Comparison of ENCODE assay signal across 8 mouse cellular contexts in genomic region chr14:60378566-60379322, GRCm38 (mm10). TPM values are rescaled to one million over a fixed set of nuclear protein-coding genes. Genes with fewer than 3 reads are reported as not detected.
DNase-seq lines count a peak whose midpoint lies in the region; ATAC-seq and TF ChIP-seq lines count a peak whose summit lies in the region.

No protein-coding gene starts in this region.

- H3K36me3 ChIP-seq in thymus, adult 2 months (ENCODE audit: control insufficient read depth, insufficient read depth, low read length) = no peaks in the 10 kb centered on the region
- H3K36me3 ChIP-seq in heart, embryonic 14.5 days (ENCODE audit: control insufficient read depth, insufficient read depth, low read length) = no peaks in the 10 kb centered on the region
- no peaks in the 10 kb centered on the region for H3K36me3 ChIP-seq in liver, postnatal 0 days (replicated peaks; ENCODE audit: insufficient read depth, low read length)

- 2% methylated on average over 77 of the region's 77 CpGs for WGBS in thymus, adult 2 months
- under 1% methylated on average over 77 of the region's 77 CpGs for WGBS in heart, embryonic 14.5 days
- 2% methylated on average over 63 of the region's 77 CpGs for WGBS in liver, postnatal 0 days (ENCODE audit: insufficient replicate concordance)

- peak overlapping the region; percentile 69 for H3K9ac ChIP-seq in heart, embryonic 14.5 days (ENCODE audit: low read length)
- H3K9ac ChIP-seq in liver, postnatal 0 days (replicated peaks) = peak overlapping the region; percentile 65

- H3K4me3 ChIP-seq in thymus, adult 2 months (ENCODE audit: control insufficient read depth, insufficient read depth, low read length) = no peak overlapping the region
- H3K4me3 ChIP-seq in heart, embryonic 14.5 days (ENCODE audit: control insufficient read depth in 1 of 2, insufficient read depth in 1 of 2, low read depth in 1 of 2, low read length in 2 of 2) = peak overlapping the region; percentile 55 to 59
- H3K4me3 ChIP-seq in liver, postnatal 0 days (ENCODE audit: low read depth, low read length) = peak overlapping the region; percentile 56

- no peak overlapping the region for H3K27ac ChIP-seq in thymus, adult 2 months (ENCODE audit: control insufficient read depth, insufficient read depth, low read length)
- H3K27ac ChIP-seq in heart, embryonic 14.5 days (replicated peaks in 1 of 2; ENCODE audit: control insufficient read depth in 1 of 2, insufficient read depth in 1 of 2, low read depth in 2 of 2, low read length in 2 of 2) = no peak overlapping the region
- 0 out of 2 replicates have a peak overlapping the region, but pooled peaks have one; percentile 24 for H3K27ac ChIP-seq in liver, postnatal 0 days (ENCODE audit: low read depth)

- TF ChIP-seq CTCF in thymus, adult 2 months (IDR thresholded peaks at IDR 0.05; ENCODE audit: borderline replicate concordance, control insufficient read depth, extremely low read depth, insufficient read depth, low read length, poor library complexity) = no peak
- TF ChIP-seq CTCF in liver, postnatal 0 days (IDR thresholded peaks at IDR 0.05; ENCODE audit: low read depth) = no peak

- H3K9me3 ChIP-seq in heart, embryonic 14.5 days (ENCODE audit: control insufficient read depth, low read length) = no peaks in the 10 kb centered on the region
- H3K9me3 ChIP-seq in liver, postnatal 0 days (ENCODE audit: low read length) = no peaks in the 10 kb centered on the region

- no peak for TF ChIP-seq EP300 in liver, postnatal 0 days (IDR thresholded peaks at IDR 0.05; ENCODE audit: low read depth)

- TF ChIP-seq POLR2A in thymus, adult 2 months (IDR thresholded peaks at IDR 0.05; ENCODE audit: control insufficient read depth, extremely low read depth, insufficient read depth, low read length, poor library complexity) = no peak

- no peaks in the 10 kb centered on the region for H3K4me1 ChIP-seq in thymus, adult 2 months (replicated peaks; ENCODE audit: control insufficient read depth, insufficient read depth, low read length)
- no peaks in the 10 kb centered on the region; a peak in 3 of 4 replicates for H3K4me1 ChIP-seq in heart, embryonic 14.5 days (ENCODE audit: control insufficient read depth in 2 of 2, insufficient read depth in 2 of 2, low read length in 2 of 2)
- peaks cover 11% of the 10 kb centered on the region; the same call in 1 of the 2 replicates for H3K4me1 ChIP-seq in liver, postnatal 0 days (ENCODE audit: insufficient read depth)

- peak overlapping the region; percentile 97 for H3K4me2 ChIP-seq in heart, embryonic 14.5 days (ENCODE audit: low read length)
- peak overlapping the region; percentile 81 for H3K4me2 ChIP-seq in liver, postnatal 0 days (ENCODE audit: low read depth, low read length)

- ATAC-seq in heart, embryonic 14.5 days (ENCODE audit: insufficient number of reproducible peaks, insufficient read depth, low FRiP score, low read depth) = no peak
- peak; percentile 80 for ATAC-seq in liver, postnatal 0 days
- no peak for ATAC-seq in activated CD4-positive, CD25-positive, alpha-beta regulatory T cell, adult 4 months

- peak; percentile 42 for DNase-seq in thymus, postnatal 4 days
- DNase-seq in thymus, adult 2 months = no peak
- peak; percentile 68 to 69 for DNase-seq in cerebellum, postnatal 36 days
- peak; percentile 20 to 61 for DNase-seq in kidney, postnatal 36 days
- DNase-seq in liver, postnatal 0 days = peak; percentile 59
- DNase-seq in ovary, postnatal 14 days (ENCODE audit: low spot score) = peak; percentile 25

- peaks cover 5% of the 10 kb centered on the region; the same call in 1 of the 2 replicates for H3K27me3 ChIP-seq in thymus, adult 2 months (ENCODE audit: control insufficient read depth, insufficient read depth, low read length)
- H3K27me3 ChIP-seq in heart, embryonic 14.5 days (ENCODE audit: control insufficient read depth, insufficient read depth, low read length) = peaks cover 39% of the 10 kb centered on the region
- H3K27me3 ChIP-seq in liver, postnatal 0 days (ENCODE audit: insufficient read depth, low read length) = peaks cover 30% of the 10 kb centered on the region

RNA-seq across cellular contexts. Expression of gene Amer2, which starts 5.7 kb away (rescaled TPM):
- 0.05 and 0.31 TPM in 2 replicates for polyA plus RNA-seq in thymus, adult 2 months (2012; rRNA removed)
- 0.19 and 0.69 TPM in 2 replicates for polyA plus RNA-seq in heart, embryonic 14.5 days (2014; fragmentation: Nextera tagmentation; extraction: Ambion mirVana)
- polyA plus RNA-seq in liver, postnatal 0 days (2015; fragmentation: Nextera tagmentation; extraction: Ambion mirVana) = 0.86 and 1.0 TPM in 2 replicates
- not detected for polyA plus RNA-seq in activated CD4-positive, CD25-positive, alpha-beta regulatory T cell, adult 4 months (2017; shearing (Covaris generic))
